Mouse (Mus musculus) C2C12 (cell line): ENCODE measurements around the gene Gm17482. TPM values are rescaled to one million over a fixed set of nuclear protein-coding genes. Genes with fewer than 3 reads are reported as not detected.

Experiments used
- H3K27me3 ChIP-seq: one replicate; pipeline ENCODE4 v1.6.1; 2011; ENCODE audit not compliant: control insufficient read depth, insufficient read depth, insufficient read length
- H3K36me3 ChIP-seq: one replicate; pipeline ENCODE4 v1.6.1; 2011; ENCODE audit not compliant: control insufficient read depth, insufficient read depth
- H3K4me3 ChIP-seq: one replicate; pipeline ENCODE4 v1.5.1; 2011; ENCODE audit warnings: mild to moderate bottlenecking, control low read depth; ENCODE audit not compliant: poor library complexity, insufficient read depth, severe bottlenecking
- H3K79me2 ChIP-seq: one replicate; pipeline ENCODE4 v1.6.1; 2011; ENCODE audit not compliant: control insufficient read depth, insufficient read depth
- H3K79me3 ChIP-seq: one replicate; pipeline ENCODE4 v1.6.1; 2011; ENCODE audit warnings: low read depth, control low read depth
- H3ac ChIP-seq: one replicate; pipeline ENCODE3; 2011; ENCODE audit warnings: low read depth; ENCODE audit not compliant: control insufficient read depth, insufficient read length
- CEBPB ChIP-seq: IDR thresholded peaks from one replicate; pipeline ENCODE4 v1.6.1; 2011; ENCODE audit warnings: low read depth, mild to moderate bottlenecking, control low read depth, moderate library complexity
- CTCF ChIP-seq: IDR thresholded peaks from one replicate; pipeline ENCODE4 v1.5.1; 2011; ENCODE audit not compliant: control insufficient read depth, insufficient read depth, insufficient read length
- FOSL1 ChIP-seq: IDR thresholded peaks from one replicate; pipeline ENCODE4 v1.8.0; 2011; ENCODE audit warnings: mild to moderate bottlenecking, low read length; ENCODE audit not compliant: poor library complexity, insufficient read depth, severe bottlenecking
- MAX ChIP-seq: IDR thresholded peaks from one replicate; pipeline ENCODE4 v1.6.1; 2011; ENCODE audit warnings: mild to moderate bottlenecking, control low read depth
- MYOD1 ChIP-seq: IDR thresholded peaks from one replicate; pipeline ENCODE4 v1.6.1; 2011; ENCODE audit warnings: low read depth; ENCODE audit not compliant: control insufficient read depth, insufficient read length
- MYOG ChIP-seq: IDR thresholded peaks from one replicate; pipeline ENCODE4 v1.6.1; 2011; ENCODE audit not compliant: control insufficient read depth, insufficient read length; ENCODE audit errors: extremely low read depth
- USF1 ChIP-seq: IDR thresholded peaks from one replicate; pipeline ENCODE4 v1.6.1; 2011; ENCODE audit warnings: low read depth, mild to moderate bottlenecking, control low read depth, moderate library complexity
- polyA plus RNA-seq: library from polyadenylated mRNA; unstranded; fragments of >200 nt; fragmentation: generic; extraction: Trizol; gene quantifications from one replicate; pipeline ENCODE4 v1.2.1, GENCODE M21; 2012; ENCODE audit warnings: missing spikeins

Gene Gm17482
- polyA plus RNA-seq, 1 experiment: not detected

GRCm38 (mm10) chr6:115288223-115288622, 61.1 kb downstream of the Gm17482 start:
- Histone ChIP-seq H3K36me3 (no peaks in the 10 kb centered on the region), H3K79me3 (no peaks in the 10 kb centered on the region), H3K4me3 (no peak overlapping the region), H3ac (no peak overlapping the region), H3K79me2 (no peaks in the 10 kb centered on the region), H3K27me3 (no peaks in the 10 kb centered on the region)
- TF ChIP-seq MAX (no peak), FOSL1 (no peak), CEBPB (no peak), CTCF (no peak), USF1 (no peak), MYOD1 (no peak), MYOG (no peak)

- no peaks in the 10 kb centered on the region for H3K79me2 ChIP-seq
- TF ChIP-seq MAX (no peak), MYOG (no peak), CEBPB (no peak), FOSL1 (no peak), MYOD1 (no peak), USF1 (no peak), CTCF (no peak)
- H3K4me3 ChIP-seq: no peak overlapping the region
- no peak overlapping the region for H3ac ChIP-seq
- H3K36me3 ChIP-seq: no peaks in the 10 kb centered on the region
- no peaks in the 10 kb centered on the region for H3K27me3 ChIP-seq
- H3K79me3 ChIP-seq: no peaks in the 10 kb centered on the region
These were observed 63.4 kb downstream of the Gm17482 start for GRCm38 (mm10) chr6:115290561-115290960.

DNA sequence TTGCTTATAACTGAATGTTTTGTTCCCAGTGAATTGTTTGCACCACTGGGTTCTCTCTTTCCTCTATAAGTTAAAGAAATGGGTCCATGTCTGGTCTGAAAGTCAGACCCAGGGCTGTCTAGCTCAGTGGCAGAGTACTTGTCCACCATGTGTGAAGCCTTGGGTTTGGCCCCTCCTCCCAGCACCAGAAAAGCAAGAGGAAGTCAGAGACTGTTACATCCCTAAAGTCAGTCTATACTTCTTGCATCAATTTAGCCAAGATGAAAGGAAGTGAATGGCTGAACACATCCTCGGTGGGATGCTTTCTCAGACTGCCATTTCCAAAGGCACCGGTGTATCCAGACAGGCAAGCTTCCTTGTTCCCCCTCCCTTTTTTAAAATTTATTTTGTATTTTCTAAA, 63.9 kb downstream of the Gm17482 start:
- no peaks in the 10 kb centered on the region for H3K79me3 ChIP-seq
- no peaks in the 10 kb centered on the region for H3K36me3 ChIP-seq
- H3K79me2 ChIP-seq: no peaks in the 10 kb centered on the region
- H3K27me3 ChIP-seq: no peaks in the 10 kb centered on the region
- no peak for TF ChIP-seq CTCF
- TF ChIP-seq FOSL1: no peak
- no peak overlapping the region for H3K4me3 ChIP-seq
- H3ac ChIP-seq: no peak overlapping the region

DNA sequence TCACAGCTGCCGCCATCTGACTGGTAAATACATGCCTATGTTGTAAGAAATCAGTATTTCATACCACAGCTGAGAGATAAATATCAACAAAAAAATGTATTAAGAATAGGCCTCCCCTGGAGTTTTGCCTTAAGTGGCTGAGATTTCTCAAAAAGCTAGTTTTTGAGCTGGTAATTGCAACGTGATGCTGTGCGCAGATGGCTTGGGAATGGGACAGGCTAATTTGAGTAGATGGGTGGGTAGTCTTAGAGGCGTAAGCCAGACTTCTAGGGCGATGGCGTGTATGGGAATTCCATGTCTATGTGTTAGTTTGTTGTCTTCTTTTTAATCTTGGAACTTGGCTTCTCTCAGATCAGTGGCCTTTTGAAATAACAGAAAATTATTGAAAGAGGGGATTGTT, 64.7 kb downstream of the Gm17482 start:
- no peak overlapping the region for H3K4me3 ChIP-seq
- H3K27me3 ChIP-seq: no peaks in the 10 kb centered on the region
- no peaks in the 10 kb centered on the region for H3K79me2 ChIP-seq
- H3K79me3 ChIP-seq: no peaks in the 10 kb centered on the region
- no peak overlapping the region for H3ac ChIP-seq
- no peaks in the 10 kb centered on the region for H3K36me3 ChIP-seq
- TF ChIP-seq FOSL1 (no peak), MAX (no peak), MYOG (no peak), CEBPB (no peak), CTCF (no peak), MYOD1 (no peak), USF1 (no peak)

DNA sequence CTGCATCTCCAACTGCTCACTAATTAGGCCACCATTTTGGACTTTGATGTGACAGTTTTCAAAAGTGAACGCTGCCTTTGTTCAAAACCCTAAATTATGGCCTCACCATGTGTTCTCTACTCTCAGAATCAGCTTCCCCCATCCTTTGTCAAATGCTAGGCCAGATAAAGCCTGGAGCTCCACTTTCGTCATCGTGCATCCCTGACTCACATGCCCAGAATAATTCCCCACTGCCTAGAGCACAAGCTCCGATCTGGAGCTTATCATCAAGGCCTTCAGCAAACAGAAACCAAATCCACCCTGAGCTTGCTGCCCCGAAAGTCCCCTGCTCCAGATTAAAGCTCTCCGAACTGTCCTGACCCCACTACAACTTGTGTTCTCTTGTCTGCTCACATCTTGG, 65.5 kb downstream of the Gm17482 start:
- Histone ChIP-seq H3K36me3 (no peaks in the 10 kb centered on the region), H3K27me3 (no peaks in the 10 kb centered on the region), H3K79me3 (no peaks in the 10 kb centered on the region), H3ac (no peak overlapping the region), H3K79me2 (no peaks in the 10 kb centered on the region), H3K4me3 (no peak overlapping the region)
- TF ChIP-seq CTCF: no peak
- TF ChIP-seq MYOD1: no peak
- TF ChIP-seq CEBPB: no peak
- no peak for TF ChIP-seq MYOG
- no peak for TF ChIP-seq USF1
- TF ChIP-seq FOSL1: no peak
- no peak for TF ChIP-seq MAX

DNA sequence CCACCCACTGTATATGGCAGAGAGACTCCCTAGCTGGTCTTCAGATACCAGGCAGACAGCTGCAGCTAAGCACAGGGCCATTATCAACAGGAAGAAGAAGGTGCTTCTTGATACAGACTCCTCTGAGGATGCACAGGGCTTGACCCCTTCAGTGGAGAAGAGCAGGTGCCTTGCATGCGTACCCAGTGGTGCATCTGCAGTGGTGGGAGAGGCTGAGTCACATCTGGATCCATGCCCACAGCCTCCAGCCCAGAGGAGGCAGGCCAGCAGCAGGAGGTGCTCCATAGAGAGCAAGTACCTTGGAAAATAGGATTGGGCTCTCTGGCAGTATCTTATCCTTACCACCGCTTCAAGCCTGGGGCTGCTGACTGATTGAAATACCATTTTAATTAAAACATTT, 66.7 kb downstream of the Gm17482 start:
- Histone ChIP-seq H3K79me3 (no peaks in the 10 kb centered on the region), H3K79me2 (no peaks in the 10 kb centered on the region), H3ac (no peak overlapping the region), H3K4me3 (no peak overlapping the region), H3K36me3 (no peaks in the 10 kb centered on the region), H3K27me3 (no peaks in the 10 kb centered on the region)
- TF ChIP-seq MAX (no peak), MYOG (no peak), MYOD1 (peak; percentile 51)
